Mouse (Mus musculus) retina, adult 2 months (tissue): Measurements from ENCODE around the gene Gm20767.
"Not testable (repeated sequence)": the region's sequence is repeated elsewhere in the genome, so short reads cannot be mapped to it uniquely, and the experiment has no call there.

Source experiments
- DNase-seq: peaks from one replicate; pipeline ENCODE4 v3.0.0-alpha.2; 2012; ENCODE audit warnings: low read depth, low spot score

Gene Gm20767

GRCm38 (mm10) chr13:120139946-120140345 is at the start of gene Gm20767:
Gm20767 (plus strand) TSS chr13:120140246.
- not testable (repeated sequence) for DNase-seq

- DNase-seq: not testable (repeated sequence)
Measured at GRCm38 (mm10) chr13:120092950-120093349, 47.1 kb upstream of the Gm20767 start.

GRCm38 (mm10) chr13:120096241-120096937 is 43.7 kb upstream of the Gm20767 start:
- not testable (repeated sequence) for DNase-seq

GRCm38 (mm10) chr13:120096938-120097256 is 43.1 kb upstream of the Gm20767 start:
- not testable (repeated sequence) for DNase-seq

GRCm38 (mm10) chr13:120099327-120099726 is 40.7 kb upstream of the Gm20767 start:
- not testable (repeated sequence) for DNase-seq

GRCm38 (mm10) chr13:120106504-120106903 is 33.5 kb upstream of the Gm20767 start:
- not testable (repeated sequence) for DNase-seq

GRCm38 (mm10) chr13:120107000-120107399 is 33.0 kb upstream of the Gm20767 start:
- DNase-seq: not testable (repeated sequence)

- DNase-seq: not testable (repeated sequence)
Measured at GRCm38 (mm10) chr13:120142348-120142747, 2.3 kb downstream of the Gm20767 start.

- not testable (repeated sequence) for DNase-seq
Measured at GRCm38 (mm10) chr13:120149660-120150407, 9.8 kb downstream of the Gm20767 start.

GRCm38 (mm10) chr13:120150589-120150988 is 10.5 kb downstream of the Gm20767 start:
- not testable (repeated sequence) for DNase-seq

GRCm38 (mm10) chr13:120168301-120168700 is 28.3 kb downstream of the Gm20767 start:
- DNase-seq: not testable (repeated sequence)

- not testable (repeated sequence) for DNase-seq
Measured at GRCm38 (mm10) chr13:120172133-120172532, 32.1 kb downstream of the Gm20767 start, which contains the start of gene Gm21818. Gm21818 (plus strand) TSS chr13:120172433.

GRCm38 (mm10) chr13:120196189-120196821 is 56.3 kb downstream of the Gm20767 start:
- DNase-seq: not testable (repeated sequence)
